Mouse (Mus musculus) urinary bladder, postnatal 25 days (tissue): ENCODE results near the gene Soga1.

Source experiments
- DNase-seq: peaks from one replicate; pipeline ENCODE4 v3.0.0; 2022; ENCODE audit warnings: low spot score

Gene Soga1

DNA sequence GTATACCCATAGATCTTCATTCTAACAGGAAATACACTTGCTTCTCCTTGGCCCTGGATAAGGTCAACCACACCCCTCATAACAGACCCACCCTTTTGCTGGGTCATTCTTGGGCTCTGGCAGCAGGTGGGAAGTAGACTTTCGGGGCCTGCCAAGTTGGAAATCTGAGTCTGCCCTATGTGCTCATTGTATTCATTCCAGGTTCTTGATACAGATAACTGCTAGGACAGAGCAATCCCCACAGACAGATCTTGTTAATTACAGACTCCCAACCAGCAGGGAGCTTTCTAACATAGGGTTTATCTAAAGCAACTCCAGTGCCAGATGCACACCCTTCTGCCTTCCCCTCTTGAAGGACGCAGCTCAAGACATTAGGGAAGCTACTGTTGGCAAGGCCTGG is 96.2 kb downstream of the Soga1 start:
- no peak for DNase-seq

DNA sequence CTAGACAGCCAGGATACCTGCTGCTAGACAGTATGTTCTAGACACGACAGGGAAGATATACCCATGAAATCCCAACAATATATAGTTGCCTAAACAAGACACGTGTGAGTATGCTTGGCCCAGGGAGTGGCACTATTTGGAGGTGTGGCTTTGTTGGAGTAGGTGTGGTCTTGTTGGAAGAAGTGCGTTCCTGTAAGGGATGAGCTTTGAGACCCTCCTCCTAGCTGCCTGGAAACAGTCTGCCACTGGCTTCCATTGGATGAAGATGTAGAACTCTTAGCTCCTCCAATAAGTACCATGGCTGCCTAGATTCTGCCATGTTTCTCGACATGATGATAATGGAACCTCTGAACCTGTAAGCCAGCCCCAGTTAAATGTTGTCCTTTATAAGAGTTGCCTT is 97.8 kb downstream of the Soga1 start:
- no peak for DNase-seq

DNA sequence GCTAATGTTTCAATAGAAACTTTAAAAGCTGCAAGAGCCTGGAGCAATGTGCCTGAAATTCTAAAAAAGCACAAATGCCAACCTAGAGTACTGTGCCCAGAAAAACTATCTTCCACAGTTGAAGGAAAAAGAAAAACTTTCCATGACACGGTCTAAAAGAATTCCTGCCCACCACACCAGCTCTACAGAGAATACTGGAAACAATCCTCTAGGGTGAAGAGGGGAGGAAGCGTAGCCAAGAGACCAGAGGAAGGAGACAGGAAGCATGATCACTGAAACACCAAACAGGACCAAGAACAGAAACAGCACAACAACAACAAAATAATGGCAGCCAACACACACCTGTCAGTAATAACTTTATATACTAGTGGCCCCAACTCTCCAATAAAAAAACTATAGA is 99.0 kb downstream of the Soga1 start:
- DNase-seq: no peak

DNA sequence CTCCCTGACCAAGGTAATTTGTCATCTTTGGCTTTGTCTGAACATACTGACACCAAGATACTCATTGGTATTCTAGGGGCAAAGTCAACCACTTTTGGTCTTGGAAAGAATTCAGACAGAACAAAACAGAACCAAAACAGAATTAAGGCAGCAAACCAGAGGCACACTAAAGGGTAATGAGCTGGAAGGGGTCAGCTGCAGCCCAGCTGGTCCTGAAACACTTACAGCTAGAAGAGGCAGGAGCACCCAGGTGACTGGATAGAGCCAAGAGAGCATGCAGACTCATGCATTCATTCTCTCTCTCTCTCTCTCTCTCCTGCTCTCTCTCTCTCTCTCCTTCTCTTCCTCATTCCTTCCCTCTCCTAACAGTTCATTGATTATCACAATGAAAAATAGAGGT is 102.3 kb downstream of the Soga1 start:
- DNase-seq: no peak

DNA sequence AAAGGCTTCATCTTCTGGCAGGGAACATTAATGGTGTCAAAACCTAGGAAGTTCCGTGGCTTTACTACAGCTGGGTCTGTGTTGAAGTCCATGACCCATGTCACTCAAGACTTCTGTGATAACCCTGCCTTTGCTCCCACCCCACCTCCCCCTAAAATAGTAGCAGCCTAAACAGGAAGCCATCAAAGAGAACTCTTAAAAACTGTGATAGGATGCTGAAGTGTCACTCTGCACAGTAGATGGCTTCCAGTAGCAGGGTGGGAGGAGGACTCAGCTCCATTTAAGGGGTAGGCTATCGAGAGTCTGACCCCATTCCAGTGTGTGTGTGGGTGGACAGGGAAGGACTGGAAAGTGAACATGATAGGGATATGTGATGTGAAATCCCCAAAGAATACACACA is 104.1 kb downstream of the Soga1 start:
- no peak for DNase-seq

DNA sequence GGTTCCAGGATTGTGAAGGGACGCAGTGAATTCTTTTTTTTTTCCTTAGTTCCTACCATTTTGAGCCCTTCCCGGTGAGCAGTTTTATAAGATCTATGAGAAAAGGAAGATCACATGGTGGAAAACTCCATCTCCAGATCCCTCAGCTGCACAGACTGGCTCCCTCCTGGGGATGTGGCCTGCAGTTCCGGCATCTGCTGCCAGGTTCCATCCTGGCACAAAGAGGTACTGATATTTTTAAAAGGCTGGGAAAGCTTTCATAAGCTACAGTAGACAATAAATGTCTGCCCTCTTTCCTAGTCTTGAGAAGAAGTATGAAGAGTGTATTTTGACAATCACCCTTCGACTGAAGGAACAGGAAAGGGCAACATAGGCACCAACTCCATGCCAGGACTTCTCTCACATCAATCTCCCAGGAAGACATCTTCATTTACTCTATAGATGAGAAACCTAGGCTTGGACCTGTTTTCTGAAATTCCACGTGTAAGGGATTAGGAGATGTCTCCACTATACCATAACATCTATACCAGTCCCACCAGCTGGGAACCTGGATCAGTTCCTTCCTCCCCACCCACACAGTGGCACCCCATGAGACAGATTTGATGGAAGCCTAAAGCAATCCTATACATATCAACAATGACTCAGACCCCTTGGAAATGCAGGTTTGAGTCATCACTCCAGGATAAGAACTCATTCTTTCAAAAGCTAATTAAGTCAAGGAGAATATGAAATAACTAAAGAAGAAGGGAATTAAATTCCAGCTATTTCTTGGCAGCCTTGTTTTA is 105.5 kb downstream of the Soga1 start:
- DNase-seq: no peak

DNA sequence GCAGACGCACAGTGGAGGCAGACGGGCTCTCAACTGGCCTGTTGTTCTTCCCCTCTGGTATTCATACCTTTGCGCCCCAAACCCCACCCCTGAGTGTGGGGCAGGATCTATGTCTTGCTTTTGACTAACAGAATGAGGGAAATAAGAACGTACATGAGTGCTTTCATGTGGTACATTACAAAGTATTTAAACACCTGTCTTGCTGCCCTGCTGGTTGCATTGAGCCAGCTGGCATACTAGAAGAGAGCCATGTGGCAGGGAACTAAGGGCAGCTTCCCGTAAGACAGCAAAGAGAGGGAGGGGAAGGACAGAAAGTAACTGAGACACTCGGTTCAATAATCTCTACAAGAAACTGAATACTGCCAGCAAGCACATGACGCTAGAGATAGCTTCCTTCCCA is 108.8 kb downstream of the Soga1 start:
- DNase-seq: no peak

DNA sequence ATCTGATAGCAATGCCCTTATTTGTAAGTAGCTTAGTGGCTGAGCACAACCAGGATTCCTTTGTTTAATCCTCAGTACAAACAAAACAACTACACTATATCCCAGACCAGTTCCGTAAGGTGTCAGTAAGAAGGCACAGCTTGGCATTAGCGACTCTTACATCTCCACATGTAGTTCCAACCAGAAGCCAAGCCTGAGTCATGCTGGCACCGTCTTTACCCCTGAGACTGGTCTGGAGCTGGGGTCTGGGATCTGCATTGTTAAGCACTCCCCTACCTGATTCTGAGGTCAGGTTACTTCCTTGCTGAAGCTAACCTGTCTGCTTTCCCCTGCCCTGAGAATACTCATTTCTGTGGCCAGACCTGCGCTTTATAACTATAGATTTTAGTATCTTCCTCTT is 110.6 kb downstream of the Soga1 start:
- no peak for DNase-seq

DNA sequence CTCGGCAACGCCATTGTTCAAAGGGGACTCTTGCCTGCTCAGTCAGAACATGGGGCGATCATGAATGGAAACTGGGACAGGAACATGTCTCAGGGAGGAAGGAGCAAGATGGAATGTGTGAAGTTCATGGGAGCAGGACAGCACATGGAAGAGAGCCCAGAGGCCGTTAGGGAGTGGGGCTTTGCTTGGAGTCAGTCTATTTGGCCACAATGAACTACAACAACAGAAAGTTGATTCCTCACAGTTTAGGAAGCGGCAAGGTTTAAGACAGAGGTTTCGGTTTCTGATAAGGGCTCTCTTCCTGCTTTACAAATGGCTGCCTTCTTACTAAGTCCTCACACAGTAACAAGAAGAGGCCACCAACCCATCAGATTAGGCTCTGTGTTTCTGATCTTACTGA is 111.7 kb downstream of the Soga1 start:
- no peak for DNase-seq
